ENCODE assay signal across 12 mouse cellular contexts in genomic region chr3:154193189-154193840, GRCm38 (mm10).
A peak's percentile ranks its signal among the peaks of the same experiment; 100 is the strongest.
DNase-seq lines count a peak whose midpoint lies in the region; ATAC-seq lines count a peak whose summit lies in the region.
"Had no signal": no experiment of that assay in that cellular context is flagged by ENCODE, and none has a peak within 500 bp of the region (broad histone marks: within the 10 kb centered on the region; RNA-seq: fewer than 3 reads in every experiment).

No protein-coding gene starts in this region.

- peak; percentile 23 for DNase-seq in embryonic facial prominence, embryonic 11.5 days (ENCODE audit: low spot score)
- DNase-seq in embryonic facial prominence, embryonic 10.5 days (ENCODE audit: low spot score), result no peak
- no peak for DNase-seq in yolk sac, embryonic 10.5 days (ENCODE audit: low spot score)
- no peak for DNase-seq in lung, postnatal 4 days
- DNase-seq: heart, postnatal 36 days; left cerebral cortex, postnatal 4 days; thymus, postnatal 14 days had no signal

- WGBS in embryonic facial prominence, embryonic 11.5 days, result 60% methylated on average over 10 of the region's 10 CpGs
- WGBS in embryonic facial prominence, embryonic 10.5 days, result 60% methylated on average over 10 of the region's 10 CpGs
- 64% methylated on average over 10 of the region's 10 CpGs for WGBS in neural tube, embryonic 13.5 days
- 61% methylated on average over 10 of the region's 10 CpGs for WGBS in neural tube, embryonic 15.5 days
- 31% methylated on average over 10 of the region's 10 CpGs for WGBS in liver, embryonic 15.5 days (ENCODE audit: insufficient replicate concordance)
- WGBS in stomach, embryonic 15.5 days, result 60% methylated on average over 10 of the region's 10 CpGs

- no peak overlapping the region for H3K4me3 ChIP-seq in embryonic facial prominence, embryonic 11.5 days (ENCODE audit: low read depth, low read length)
- H3K4me3 ChIP-seq in embryonic facial prominence, embryonic 10.5 days, result no peak overlapping the region
- no peak overlapping the region for H3K4me3 ChIP-seq in neural tube, embryonic 13.5 days
- no peak overlapping the region for H3K4me3 ChIP-seq in neural tube, embryonic 15.5 days (replicated peaks)
- H3K4me3 ChIP-seq in liver, embryonic 15.5 days (replicated peaks), result peak overlapping the region; percentile 31
- no peak overlapping the region for H3K4me3 ChIP-seq in stomach, embryonic 15.5 days (replicated peaks)
- H3K4me3 ChIP-seq: embryonic facial prominence, embryonic 13.5 days had no signal

- no peak overlapping the region for H3K4me2 ChIP-seq in embryonic facial prominence, embryonic 11.5 days (ENCODE audit: low read depth, low read length)
- H3K4me2 ChIP-seq in neural tube, embryonic 13.5 days, result no peak overlapping the region
- no peak overlapping the region for H3K4me2 ChIP-seq in neural tube, embryonic 15.5 days
- peak overlapping the region; percentile 63 for H3K4me2 ChIP-seq in liver, embryonic 15.5 days
- no peak overlapping the region for H3K4me2 ChIP-seq in stomach, embryonic 15.5 days
- H3K4me2 ChIP-seq: embryonic facial prominence, embryonic 13.5 days had no signal

- no peak overlapping the region for H3K9ac ChIP-seq in embryonic facial prominence, embryonic 11.5 days (replicated peaks; ENCODE audit: low read length)
- 0 out of 2 replicates have a peak overlapping the region, but pooled peaks have one; percentile 8 for H3K9ac ChIP-seq in neural tube, embryonic 13.5 days
- H3K9ac ChIP-seq in neural tube, embryonic 15.5 days (replicated peaks), result no peak overlapping the region
- peak overlapping the region; percentile 38 for H3K9ac ChIP-seq in liver, embryonic 15.5 days
- H3K9ac ChIP-seq in stomach, embryonic 15.5 days, result no peak overlapping the region
- H3K9ac ChIP-seq: embryonic facial prominence, embryonic 13.5 days had no signal

- no peaks in the 10 kb centered on the region for H3K4me1 ChIP-seq in embryonic facial prominence, embryonic 11.5 days (ENCODE audit: control insufficient read depth, insufficient read depth, low read length)
- H3K4me1 ChIP-seq in embryonic facial prominence, embryonic 10.5 days, result peaks cover 27% of the 10 kb centered on the region
- peaks cover 13% of the 10 kb centered on the region for H3K4me1 ChIP-seq in neural tube, embryonic 13.5 days (replicated peaks)
- peaks cover 6% of the 10 kb centered on the region; the same call in 1 of the 2 replicates for H3K4me1 ChIP-seq in neural tube, embryonic 15.5 days
- peaks cover 39% of the 10 kb centered on the region for H3K4me1 ChIP-seq in liver, embryonic 15.5 days (replicated peaks)
- H3K4me1 ChIP-seq in stomach, embryonic 15.5 days, result peaks cover 3% of the 10 kb centered on the region; the same call in 1 of the 2 replicates

- no peaks in the 10 kb centered on the region for H3K9me3 ChIP-seq in embryonic facial prominence, embryonic 11.5 days (replicated peaks; ENCODE audit: control insufficient read depth, low read length)
- no peaks in the 10 kb centered on the region for H3K9me3 ChIP-seq in embryonic facial prominence, embryonic 10.5 days
- H3K9me3 ChIP-seq in neural tube, embryonic 13.5 days, result no peaks in the 10 kb centered on the region
- H3K9me3 ChIP-seq in neural tube, embryonic 15.5 days (replicated peaks), result no peaks in the 10 kb centered on the region
- no peaks in the 10 kb centered on the region for H3K9me3 ChIP-seq in liver, embryonic 15.5 days (replicated peaks)
- no peaks in the 10 kb centered on the region for H3K9me3 ChIP-seq in stomach, embryonic 15.5 days
- H3K9me3 ChIP-seq: embryonic facial prominence, embryonic 13.5 days had no signal

- no peak for ATAC-seq in embryonic facial prominence, embryonic 11.5 days (replicated peaks; ENCODE audit: insufficient number of reproducible peaks, low FRiP score, low TSS enrichment, low read depth)
- no peak for ATAC-seq in neural tube, embryonic 13.5 days (ENCODE audit: low read depth)
- ATAC-seq in neural tube, embryonic 15.5 days (ENCODE audit: low FRiP score), result no peak
- ATAC-seq in liver, embryonic 15.5 days (ENCODE audit: insufficient read depth), result peak; percentile 88
- peak; percentile 74; the same call in 1 of the 2 replicates for ATAC-seq in stomach, embryonic 15.5 days (ENCODE audit: insufficient read depth, low FRiP score, low read depth)

- no peaks in the 10 kb centered on the region for H3K27me3 ChIP-seq in embryonic facial prominence, embryonic 11.5 days (ENCODE audit: control insufficient read depth, insufficient read depth, low read length)
- H3K27me3 ChIP-seq in embryonic facial prominence, embryonic 10.5 days (replicated peaks; ENCODE audit: low read depth, poor library complexity, severe bottlenecking), result peaks cover 7% of the 10 kb centered on the region; the same call in 1 of the 2 replicates
- 0 out of 2 replicates have a peak, but pooled peaks cover 7% of the 10 kb centered on the region for H3K27me3 ChIP-seq in neural tube, embryonic 13.5 days
- H3K27me3 ChIP-seq in neural tube, embryonic 15.5 days (replicated peaks), result no peaks in the 10 kb centered on the region
- no peaks in the 10 kb centered on the region for H3K27me3 ChIP-seq in liver, embryonic 15.5 days
- H3K27me3 ChIP-seq in stomach, embryonic 15.5 days (replicated peaks), result no peaks in the 10 kb centered on the region

- H3K36me3 ChIP-seq in embryonic facial prominence, embryonic 11.5 days (replicated peaks; ENCODE audit: control insufficient read depth, insufficient read depth, low read depth, low read length), result no peaks in the 10 kb centered on the region
- H3K36me3 ChIP-seq in embryonic facial prominence, embryonic 10.5 days (replicated peaks), result no peaks in the 10 kb centered on the region
- no peaks in the 10 kb centered on the region for H3K36me3 ChIP-seq in neural tube, embryonic 13.5 days
- H3K36me3 ChIP-seq in neural tube, embryonic 15.5 days, result no peaks in the 10 kb centered on the region
- H3K36me3 ChIP-seq in liver, embryonic 15.5 days (replicated peaks), result no peaks in the 10 kb centered on the region
- no peaks in the 10 kb centered on the region for H3K36me3 ChIP-seq in stomach, embryonic 15.5 days
- H3K36me3 ChIP-seq: embryonic facial prominence, embryonic 13.5 days had no signal

- H3K27ac ChIP-seq in embryonic facial prominence, embryonic 11.5 days (replicated peaks; ENCODE audit: low read depth, low read length), result no peak overlapping the region
- no peak overlapping the region for H3K27ac ChIP-seq in embryonic facial prominence, embryonic 10.5 days (replicated peaks)
- H3K27ac ChIP-seq in neural tube, embryonic 13.5 days (replicated peaks), result no peak overlapping the region
- H3K27ac ChIP-seq in neural tube, embryonic 15.5 days (replicated peaks), result no peak overlapping the region
- peak overlapping the region; percentile 86 for H3K27ac ChIP-seq in liver, embryonic 15.5 days (replicated peaks)
- no peak overlapping the region for H3K27ac ChIP-seq in stomach, embryonic 15.5 days
- H3K27ac ChIP-seq: embryonic facial prominence, embryonic 13.5 days had no signal

Comparison
In these comparisons a context has a peak if more than half of its experiments do, and no peak if none do; other contexts are left out.
1. H3K9ac ChIP-seq: peak in neural tube, embryonic 13.5 days (single experiment) and liver, embryonic 15.5 days (single experiment); none in embryonic facial prominence, embryonic 11.5 days (single experiment), neural tube, embryonic 15.5 days (single experiment) and stomach, embryonic 15.5 days (single experiment).
2. ATAC-seq: peak in liver, embryonic 15.5 days (single experiment) and stomach, embryonic 15.5 days (single experiment); none in embryonic facial prominence, embryonic 11.5 days (single experiment), neural tube, embryonic 13.5 days (single experiment) and neural tube, embryonic 15.5 days (single experiment).